Mouse (Mus musculus) midbrain, postnatal 0 days (tissue): Measurements from ENCODE around the gene Pex7. TPM values are rescaled to one million over a fixed set of nuclear protein-coding genes. Genes with fewer than 3 reads are reported as not detected.

ENCODE experiments used
- ATAC-seq: fragments of 200-750 bp; cut with Nextera tagmentation; 2 replicates; pipeline ENCODE4 v1.8.0; 2017; ENCODE audit warnings: moderate number of reproducible peaks, mild to moderate bottlenecking, moderate TSS enrichment, moderate library complexity; ENCODE audit not compliant: low FRiP score
- DNase-seq: peaks from one replicate; pipeline ENCODE4 v3.0.0-alpha.2; 2015; ENCODE audit warnings: low spot score
- H3K27ac ChIP-seq: fragments of 300-500 bp; sonication (generic); 2 replicates; pipeline ENCODE4 v1.5.1; 2014; ENCODE audit warnings: low read depth, mild to moderate bottlenecking, low read length, mixed read lengths
- H3K27me3 ChIP-seq: fragments of 300-500 bp; sonication (generic); 2 replicates; pipeline ENCODE4 v1.6.1; 2014; ENCODE audit warnings: low read length, control low read depth, mixed read lengths; ENCODE audit not compliant: insufficient read depth
- H3K36me3 ChIP-seq: fragments of 300-500 bp; sonication (generic); 2 replicates; pipeline ENCODE4 v1.6.1; 2014; ENCODE audit warnings: low read length, control low read depth, mixed read lengths; ENCODE audit not compliant: insufficient read depth
- H3K4me1 ChIP-seq: fragments of 300-500 bp; sonication (generic); 2 replicates; pipeline ENCODE4 v1.6.1; 2014; ENCODE audit warnings: mild to moderate bottlenecking, control low read depth, antibody characterized with exemption, low read length, mixed read lengths; ENCODE audit not compliant: insufficient read depth
- H3K4me2 ChIP-seq: fragments of 300-500 bp; sonication (generic); 2 replicates; pipeline ENCODE4 v1.6.1; 2014; ENCODE audit warnings: low read depth, mild to moderate bottlenecking, low read length, mixed read lengths; ENCODE audit not compliant: poor library complexity, severe bottlenecking
- H3K4me3 ChIP-seq: fragments of 300-500 bp; sonication (generic); 2 replicates; pipeline ENCODE4 v1.5.1; 2014; ENCODE audit warnings: low read depth, mild to moderate bottlenecking, low read length, moderate library complexity
- H3K9ac ChIP-seq: fragments of 300-500 bp; sonication (generic); replicated peaks from 2 replicates; pipeline ENCODE4 v1.6.1; 2014; ENCODE audit warnings: mild to moderate bottlenecking, low read length, moderate library complexity, mixed read lengths; ENCODE audit not compliant: poor library complexity, severe bottlenecking
- H3K9me3 ChIP-seq: fragments of 300-500 bp; sonication (generic); 2 replicates; pipeline ENCODE4 v1.6.1; 2016; ENCODE audit warnings: low read length, control low read depth
- CTCF ChIP-seq: IDR thresholded peaks from 2 replicates; pipeline ENCODE4 v1.5.1; 2016; ENCODE audit warnings: antibody characterized with exemption, mild to moderate bottlenecking
- WGBS: fragments of 180-500 bp; shearing (Covaris S2); extraction: QIAGEN DNeasy Blood & Tissue Kit; methylation state at CpG from one replicate; pipeline ENCODE4 v1.1.7; 2014; 5-methylcytosine and 5-hydroxymethylcytosine counted together
- polyA plus RNA-seq: library from polyadenylated mRNA; unstranded; fragments of >200 nt; fragmentation: Nextera tagmentation; extraction: Ambion mirVana; gene quantifications from 2 replicates; pipeline ENCODE4 v1.2.1, GENCODE M21; 2015
- total RNA-seq: library from RNA; depleted of rRNA; stranded (reverse); fragments of >200 nt; gene quantifications from 2 replicates; pipeline ENCODE4 v1.2.3, GENCODE M21; 2014

Gene Pex7
- total and polyA plus RNA-seq, 2 experiments from 2014 or later: 21.6 to 39.5 TPM

- Histone ChIP-seq H3K4me3 (no peak overlapping the region), H3K36me3 (no peaks in the 10 kb centered on the region), H3K27ac (no peak overlapping the region), H3K9ac (no peak overlapping the region), H3K27me3 (no peaks in the 10 kb centered on the region), H3K9me3 (no peaks in the 10 kb centered on the region), H3K4me2 (no peak overlapping the region), H3K4me1 (no peaks in the 10 kb centered on the region)
- DNase-seq: no peak
- ATAC-seq: no peak
- no peak for TF ChIP-seq CTCF
- 90% methylated on average over 9 of the region's 9 CpGs for WGBS
Observed at GRCm38 (mm10) chr10:19941914-19942313, 34.4 kb upstream of the Pex7 start.

- 73% methylated on average over 6 of the region's 6 CpGs for WGBS
- Histone ChIP-seq H3K4me1 (no peaks in the 10 kb centered on the region), H3K36me3 (no peaks in the 10 kb centered on the region), H3K4me2 (no peak overlapping the region), H3K9me3 (no peaks in the 10 kb centered on the region), H3K4me3 (no peak overlapping the region), H3K9ac (no peak overlapping the region), H3K27me3 (no peaks in the 10 kb centered on the region), H3K27ac (no peak overlapping the region)
- no peak for TF ChIP-seq CTCF
- ATAC-seq (no peak), DNase-seq (no peak)
Observed at GRCm38 (mm10) chr10:19941063-19941462, 33.6 kb upstream of the Pex7 start.

- Histone ChIP-seq H3K4me3 (no peak overlapping the region), H3K36me3 (no peaks in the 10 kb centered on the region), H3K9me3 (no peaks in the 10 kb centered on the region), H3K27ac (no peak overlapping the region), H3K9ac (no peak overlapping the region), H3K4me2 (no peak overlapping the region), H3K4me1 (no peaks in the 10 kb centered on the region), H3K27me3 (no peaks in the 10 kb centered on the region)
- WGBS: 91% methylated on average over 8 of the region's 8 CpGs
- ATAC-seq (no peak), DNase-seq (no peak)
- no peak for TF ChIP-seq CTCF
Observed at GRCm38 (mm10) chr10:19940626-19941025, 33.1 kb upstream of the Pex7 start.

- no peak for ATAC-seq
Observed at GRCm38 (mm10) chr10:19940127-19940526, 32.6 kb upstream of the Pex7 start.

GRCm38 (mm10) chr10:19939282-19939705 is 31.8 kb upstream of the Pex7 start:
- 64% methylated on average over 8 of the region's 8 CpGs for WGBS
- Histone ChIP-seq H3K4me1 (no peaks in the 10 kb centered on the region), H3K9me3 (no peaks in the 10 kb centered on the region), H3K27ac (no peak overlapping the region), H3K36me3 (no peaks in the 10 kb centered on the region), H3K4me2 (no peak overlapping the region), H3K27me3 (no peaks in the 10 kb centered on the region), H3K9ac (no peak overlapping the region), H3K4me3 (no peak overlapping the region)
- ATAC-seq (no peak), DNase-seq (no peak)
- no peak for TF ChIP-seq CTCF

More at GRCm38 (mm10) chr10:19940127-19940526, 32.6 kb upstream of the Pex7 start:
- Histone ChIP-seq H3K4me3 (no peak overlapping the region), H3K4me2 (no peak overlapping the region), H3K9me3 (no peaks in the 10 kb centered on the region), H3K36me3 (no peaks in the 10 kb centered on the region), H3K4me1 (no peaks in the 10 kb centered on the region), H3K27me3 (no peaks in the 10 kb centered on the region), H3K9ac (no peak overlapping the region), H3K27ac (no peak overlapping the region)
- no peak for TF ChIP-seq CTCF
- no peak for DNase-seq
- 92% methylated on average over 7 of the region's 7 CpGs for WGBS

GRCm38 (mm10) chr10:19938738-19939137 is 31.2 kb upstream of the Pex7 start:
- H3K27ac ChIP-seq: no peak overlapping the region
- no peaks in the 10 kb centered on the region for H3K9me3 ChIP-seq
- H3K27me3 ChIP-seq: no peaks in the 10 kb centered on the region
- ATAC-seq (no peak), DNase-seq (no peak)
- 74% methylated on average over 6 of the region's 6 CpGs for WGBS
- no peaks in the 10 kb centered on the region for H3K4me1 ChIP-seq
- no peaks in the 10 kb centered on the region for H3K36me3 ChIP-seq
- no peak for TF ChIP-seq CTCF
- H3K4me3 ChIP-seq: no peak overlapping the region
- no peak overlapping the region for H3K9ac ChIP-seq
- no peak overlapping the region for H3K4me2 ChIP-seq
